Mouse (Mus musculus): ENCODE measurements around the gene Cdh23. TPM values are rescaled to one million over a fixed set of nuclear protein-coding genes. Genes with fewer than 3 reads are reported as not detected.
"Not testable (repeated sequence)": the region's sequence is repeated elsewhere in the genome, so short reads cannot be mapped to it uniquely, and the experiment has no call there.

The Cdh23 gene
- total RNA-seq (2017): 0.84 and 1.6 TPM in 2 replicates

GRCm38 (mm10) chr10:60696390-60696789 is at the start of gene Cdh23:
Cdh23 (minus strand) TSS chr10:60696490.
- no peak for ATAC-seq (replicated peaks in 1 of 2; ENCODE audit: insufficient read depth in 1 of 2, low FRiP score in 2 of 2, low TSS enrichment in 1 of 2, low read depth in 1 of 2, poor library complexity in 2 of 2, severe bottlenecking in 2 of 2)

DNA sequence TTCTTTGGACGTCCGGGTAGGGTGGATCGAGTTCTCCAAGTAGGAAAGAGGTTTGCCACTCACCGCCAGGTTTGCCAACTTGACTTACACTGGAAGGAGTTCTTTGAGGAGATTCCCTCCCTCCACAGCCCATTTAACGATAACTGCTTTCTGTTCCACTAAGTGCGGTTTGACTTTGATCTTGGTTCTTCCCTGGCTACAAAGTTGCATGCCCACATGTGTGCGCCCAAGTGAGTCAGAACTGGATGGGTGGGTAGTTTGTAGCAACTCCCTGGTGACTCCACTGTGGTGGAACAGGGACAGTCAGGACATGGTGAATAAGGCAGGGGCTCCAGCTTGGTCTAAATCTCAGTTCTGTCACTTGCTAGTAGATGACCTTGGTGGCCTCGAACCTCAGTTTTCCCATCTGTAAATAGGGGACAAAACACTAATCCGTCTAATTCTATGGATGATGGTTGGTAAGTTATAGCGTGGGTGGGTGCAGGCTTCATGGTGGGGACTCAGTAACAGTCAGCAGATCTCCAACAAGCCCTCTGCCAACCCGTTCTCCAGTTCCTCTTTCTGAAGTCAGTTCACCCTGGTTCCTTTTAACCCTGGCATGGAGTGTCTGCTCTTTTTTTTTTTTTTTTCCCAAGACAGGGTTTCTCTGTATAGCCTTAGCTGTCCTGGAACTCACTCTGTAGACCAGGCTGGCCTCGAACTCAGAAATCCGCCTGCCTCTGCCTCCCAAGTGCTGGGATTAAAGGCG is 48.4 kb upstream of the Cdh23 start:
- peak; percentile 56 to 75; a peak in 3 of 4 replicates for ATAC-seq (replicated peaks in 1 of 2; ENCODE audit: insufficient read depth in 1 of 2, low FRiP score in 2 of 2, low TSS enrichment in 1 of 2, low read depth in 1 of 2, poor library complexity in 2 of 2, severe bottlenecking in 2 of 2)

GRCm38 (mm10) chr10:60743681-60744080 is 47.4 kb upstream of the Cdh23 start:
- ATAC-seq (replicated peaks in 1 of 2; ENCODE audit: insufficient read depth in 1 of 2, low FRiP score in 2 of 2, low TSS enrichment in 1 of 2, low read depth in 1 of 2, poor library complexity in 2 of 2, severe bottlenecking in 2 of 2): no peak

DNA sequence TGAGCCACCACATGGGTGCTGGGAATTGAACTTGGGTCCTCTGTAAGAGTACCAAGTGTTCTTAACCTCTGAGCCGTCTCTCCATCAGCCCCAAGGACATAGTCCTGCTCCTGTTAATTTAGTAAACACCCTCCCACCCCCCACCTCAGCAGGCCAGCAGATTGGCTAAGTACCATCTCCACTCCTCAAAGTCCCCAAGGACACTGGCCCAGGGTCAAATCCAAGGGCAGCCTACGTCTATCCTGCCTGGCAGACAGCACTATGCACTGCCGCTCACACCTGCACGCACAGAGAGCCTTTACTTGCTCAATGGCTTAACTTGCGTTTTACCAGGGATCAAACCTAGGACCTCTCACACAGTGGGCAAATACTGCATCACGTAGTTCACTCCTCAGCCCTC is 46.7 kb upstream of the Cdh23 start:
- no peak for ATAC-seq (replicated peaks in 1 of 2; ENCODE audit: insufficient read depth in 1 of 2, low FRiP score in 2 of 2, low TSS enrichment in 1 of 2, low read depth in 1 of 2, poor library complexity in 2 of 2, severe bottlenecking in 2 of 2)

DNA sequence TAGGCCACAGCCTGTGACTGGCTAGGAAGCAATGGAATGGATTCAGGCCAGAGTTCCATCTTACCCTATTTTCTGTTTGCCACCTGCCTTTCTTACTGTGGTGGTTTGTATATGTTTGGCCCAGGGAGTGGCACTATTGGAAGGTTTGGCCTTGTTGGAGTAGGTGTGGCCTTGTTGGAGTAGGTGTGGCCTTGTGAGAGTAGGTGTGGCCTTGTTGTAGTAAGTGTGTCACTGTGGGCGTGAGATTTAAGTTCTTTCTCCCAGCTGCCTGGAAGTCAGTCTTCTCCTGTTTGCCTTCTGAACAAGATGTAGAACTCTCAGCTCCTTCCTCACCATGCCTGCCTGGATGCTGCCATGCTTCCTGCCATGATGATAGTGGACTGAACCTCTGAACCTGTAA is 46.0 kb upstream of the Cdh23 start:
- ATAC-seq (replicated peaks in 1 of 2; ENCODE audit: insufficient read depth in 1 of 2, low FRiP score in 2 of 2, low TSS enrichment in 1 of 2, low read depth in 1 of 2, poor library complexity in 2 of 2, severe bottlenecking in 2 of 2): not testable (repeated sequence)

DNA sequence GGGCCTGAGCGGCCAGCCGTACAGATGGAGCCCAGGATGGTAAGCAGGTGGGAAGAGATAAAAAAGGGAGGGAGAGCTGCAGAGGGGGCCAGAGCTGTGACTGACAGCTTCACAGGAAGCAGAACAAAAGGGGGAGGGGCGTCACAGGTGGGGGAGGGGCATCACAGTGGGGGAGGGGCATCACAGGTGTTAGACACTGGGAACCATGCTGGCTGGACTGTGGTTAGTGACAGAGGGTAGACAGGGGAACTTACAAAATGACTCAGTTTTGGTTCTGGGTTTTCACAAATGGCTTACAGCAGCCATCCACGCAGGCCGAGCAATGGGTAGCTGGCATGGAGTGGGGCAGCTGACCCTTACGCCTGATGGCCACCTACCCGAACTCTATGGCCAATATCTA is 45.1 kb upstream of the Cdh23 start:
- ATAC-seq (replicated peaks in 1 of 2; ENCODE audit: insufficient read depth in 1 of 2, low FRiP score in 2 of 2, low TSS enrichment in 1 of 2, low read depth in 1 of 2, poor library complexity in 2 of 2, severe bottlenecking in 2 of 2): no peak

DNA sequence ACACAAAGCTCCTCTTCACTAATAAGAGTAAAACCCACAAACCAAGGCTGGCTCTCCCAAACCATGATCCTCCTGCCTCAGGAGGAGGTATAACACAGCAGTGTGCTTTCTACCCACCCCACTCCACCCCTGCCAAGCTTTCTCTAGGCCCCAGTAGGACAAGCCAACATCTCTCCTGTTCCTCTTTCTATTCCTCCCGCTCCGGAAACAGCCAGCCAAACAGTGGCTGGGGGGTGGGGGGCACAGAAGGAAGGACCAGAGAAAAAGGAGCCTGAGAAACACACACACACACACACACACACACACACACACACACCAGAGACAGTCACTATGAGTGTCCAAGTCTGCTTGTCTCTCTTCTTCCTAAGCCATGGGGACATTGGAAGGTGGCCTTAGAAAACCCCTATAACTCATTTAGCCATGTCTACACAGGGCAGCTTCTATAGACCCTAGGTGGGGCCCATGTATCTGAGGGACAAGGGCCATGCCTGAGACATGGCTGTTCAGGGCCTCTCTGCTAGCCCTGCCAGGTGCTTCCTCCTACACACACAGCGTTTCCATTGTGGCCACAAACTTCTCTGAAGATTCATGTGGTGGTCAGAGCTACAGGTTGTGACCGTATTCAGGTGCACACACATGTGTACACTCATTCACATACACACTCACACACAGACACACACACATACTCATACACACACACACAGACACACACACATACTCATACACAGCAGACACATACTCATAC is 43.5 kb upstream of the Cdh23 start:
- ATAC-seq (replicated peaks in 1 of 2; ENCODE audit: insufficient read depth in 1 of 2, low FRiP score in 2 of 2, low TSS enrichment in 1 of 2, low read depth in 1 of 2, poor library complexity in 2 of 2, severe bottlenecking in 2 of 2): peak; percentile 70 to 76

DNA sequence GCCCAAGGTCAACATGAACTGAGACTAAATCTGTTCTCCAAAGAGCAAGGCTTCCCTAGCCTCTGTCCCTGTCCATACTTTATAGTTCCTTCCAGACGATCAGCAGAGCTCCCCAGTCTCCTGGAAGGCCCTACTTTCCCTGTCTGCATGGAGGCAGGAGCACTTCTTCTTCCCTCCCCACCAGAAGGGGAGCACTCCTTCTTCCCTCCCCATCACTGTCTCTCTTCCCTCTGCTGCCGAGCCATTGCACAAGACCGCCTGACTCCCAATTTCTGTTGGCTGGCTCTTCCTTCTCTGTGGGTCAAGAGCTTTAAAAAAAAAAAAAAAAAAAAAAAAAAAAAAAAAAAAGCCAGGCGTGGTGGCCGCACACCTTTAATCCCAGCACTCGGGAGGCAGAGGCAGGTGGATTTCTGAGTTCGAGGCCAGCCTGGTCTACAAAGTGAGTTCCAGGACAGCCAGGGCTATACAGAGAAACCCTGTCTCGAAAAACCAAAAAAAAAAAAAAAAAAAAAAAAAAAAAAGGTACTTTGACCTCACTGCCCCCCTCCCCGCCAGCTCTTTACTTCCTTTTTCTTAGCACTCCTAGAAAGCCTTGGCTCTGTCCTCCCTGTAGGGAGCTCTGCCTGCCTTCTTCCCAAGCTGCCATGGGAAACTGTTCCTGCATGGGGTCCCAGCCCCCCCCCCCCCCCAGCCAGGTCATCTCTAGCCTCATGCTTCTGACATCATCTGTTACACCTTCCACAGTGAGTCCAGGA is 41.8 kb upstream of the Cdh23 start:
- no peak; a peak in 1 of 4 replicates for ATAC-seq (replicated peaks in 1 of 2; ENCODE audit: insufficient read depth in 1 of 2, low FRiP score in 2 of 2, low TSS enrichment in 1 of 2, low read depth in 1 of 2, poor library complexity in 2 of 2, severe bottlenecking in 2 of 2)

- no peak for ATAC-seq (replicated peaks in 1 of 2; ENCODE audit: insufficient read depth in 1 of 2, low FRiP score in 2 of 2, low TSS enrichment in 1 of 2, low read depth in 1 of 2, poor library complexity in 2 of 2, severe bottlenecking in 2 of 2)
Measured at GRCm38 (mm10) chr10:60737169-60737728, 41.0 kb upstream of the Cdh23 start.

DNA sequence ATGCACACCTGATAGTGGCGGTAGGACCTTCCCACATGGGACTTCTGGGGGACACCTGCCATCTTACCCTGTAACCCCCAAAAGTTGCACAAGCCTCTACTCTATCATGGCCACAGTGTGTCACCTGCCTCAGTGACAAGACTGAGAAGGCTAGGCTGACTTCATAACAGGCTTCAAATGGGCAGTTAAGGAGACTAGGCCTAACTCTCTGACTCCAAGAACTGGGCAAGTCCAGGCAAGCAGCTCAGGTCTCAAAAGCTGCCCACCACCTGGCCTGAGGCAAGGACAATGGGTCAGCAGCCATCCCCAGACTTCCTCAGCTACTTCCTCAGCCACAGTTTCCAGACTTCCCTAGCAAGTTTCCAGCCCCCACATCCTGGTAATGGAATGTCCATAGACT is 39.4 kb upstream of the Cdh23 start:
- no peak for ATAC-seq (replicated peaks in 1 of 2; ENCODE audit: insufficient read depth in 1 of 2, low FRiP score in 2 of 2, low TSS enrichment in 1 of 2, low read depth in 1 of 2, poor library complexity in 2 of 2, severe bottlenecking in 2 of 2)

DNA sequence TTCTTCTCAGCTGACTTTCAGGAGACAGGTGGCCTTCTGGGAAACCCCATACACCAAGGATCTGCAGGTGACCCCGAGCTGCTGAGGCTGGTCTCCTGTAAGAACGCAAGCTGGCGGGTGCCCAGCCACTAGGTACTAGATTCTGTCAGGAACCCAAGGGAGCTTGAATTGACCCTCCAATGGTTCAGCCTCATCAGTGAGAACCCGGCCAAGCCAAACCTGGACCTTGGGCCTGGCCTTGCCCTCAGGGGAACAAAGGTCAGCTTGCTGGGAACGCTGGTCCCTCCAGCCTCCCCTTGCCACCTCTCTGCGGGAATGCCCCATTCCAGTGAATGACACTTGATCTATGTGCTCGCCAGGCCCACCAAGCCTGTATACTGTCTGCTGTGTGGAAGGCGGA is 37.2 kb upstream of the Cdh23 start:
- no peak for ATAC-seq (replicated peaks in 1 of 2; ENCODE audit: insufficient read depth in 1 of 2, low FRiP score in 2 of 2, low TSS enrichment in 1 of 2, low read depth in 1 of 2, poor library complexity in 2 of 2, severe bottlenecking in 2 of 2)

- ATAC-seq (replicated peaks in 1 of 2; ENCODE audit: insufficient read depth in 1 of 2, low FRiP score in 2 of 2, low TSS enrichment in 1 of 2, low read depth in 1 of 2, poor library complexity in 2 of 2, severe bottlenecking in 2 of 2): no peak
Measured at GRCm38 (mm10) chr10:60732397-60732861, 36.1 kb upstream of the Cdh23 start.

GRCm38 (mm10) chr10:60731742-60732141 is 35.5 kb upstream of the Cdh23 start:
- ATAC-seq (replicated peaks in 1 of 2; ENCODE audit: insufficient read depth in 1 of 2, low FRiP score in 2 of 2, low TSS enrichment in 1 of 2, low read depth in 1 of 2, poor library complexity in 2 of 2, severe bottlenecking in 2 of 2): no peak

GRCm38 (mm10) chr10:60727301-60727700 is 31.0 kb upstream of the Cdh23 start:
- no peak for ATAC-seq (replicated peaks in 1 of 2; ENCODE audit: insufficient read depth in 1 of 2, low FRiP score in 2 of 2, low TSS enrichment in 1 of 2, low read depth in 1 of 2, poor library complexity in 2 of 2, severe bottlenecking in 2 of 2)

DNA sequence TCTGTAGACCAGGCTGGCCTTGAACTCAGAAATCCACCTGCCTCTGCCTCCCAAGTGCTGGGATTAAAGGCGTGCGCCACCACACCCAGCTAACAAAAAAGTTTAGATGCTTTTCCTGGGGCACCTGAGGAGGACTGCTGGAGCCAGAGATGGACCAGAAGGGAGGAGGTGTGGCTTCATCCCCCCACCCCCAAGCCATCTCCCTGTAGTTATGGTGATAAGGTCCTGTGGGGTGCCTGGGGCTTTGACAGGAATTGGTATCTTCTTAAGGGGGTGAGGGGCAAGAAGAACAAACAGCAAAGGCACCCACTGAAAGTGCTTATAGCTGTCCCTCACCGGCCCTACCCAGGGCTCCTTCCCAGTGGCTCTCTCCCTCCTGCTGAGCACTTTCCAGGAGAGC is 30.6 kb upstream of the Cdh23 start:
- no peak for ATAC-seq (replicated peaks in 1 of 2; ENCODE audit: insufficient read depth in 1 of 2, low FRiP score in 2 of 2, low TSS enrichment in 1 of 2, low read depth in 1 of 2, poor library complexity in 2 of 2, severe bottlenecking in 2 of 2)

DNA sequence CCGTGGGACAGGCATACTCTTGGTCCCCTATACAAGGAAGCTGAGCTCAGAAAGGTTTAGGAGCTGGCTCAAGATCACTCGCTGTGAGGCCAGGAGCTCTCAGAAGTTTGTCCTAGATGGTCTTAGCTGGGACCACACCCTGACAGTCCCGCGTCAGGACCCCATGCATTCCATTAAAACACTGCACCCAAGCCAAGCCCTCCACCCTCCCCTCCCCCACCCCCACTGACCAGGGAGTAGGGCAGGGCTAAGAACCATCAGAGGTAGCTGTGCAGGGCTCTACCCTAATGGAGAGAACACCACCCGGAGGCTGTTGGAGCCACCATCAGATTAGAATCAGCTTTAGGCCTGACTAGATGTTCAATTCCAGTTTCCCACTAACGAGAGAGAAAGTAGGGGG is 28.2 kb upstream of the Cdh23 start:
- no peak for ATAC-seq (replicated peaks in 1 of 2; ENCODE audit: insufficient read depth in 1 of 2, low FRiP score in 2 of 2, low TSS enrichment in 1 of 2, low read depth in 1 of 2, poor library complexity in 2 of 2, severe bottlenecking in 2 of 2)

DNA sequence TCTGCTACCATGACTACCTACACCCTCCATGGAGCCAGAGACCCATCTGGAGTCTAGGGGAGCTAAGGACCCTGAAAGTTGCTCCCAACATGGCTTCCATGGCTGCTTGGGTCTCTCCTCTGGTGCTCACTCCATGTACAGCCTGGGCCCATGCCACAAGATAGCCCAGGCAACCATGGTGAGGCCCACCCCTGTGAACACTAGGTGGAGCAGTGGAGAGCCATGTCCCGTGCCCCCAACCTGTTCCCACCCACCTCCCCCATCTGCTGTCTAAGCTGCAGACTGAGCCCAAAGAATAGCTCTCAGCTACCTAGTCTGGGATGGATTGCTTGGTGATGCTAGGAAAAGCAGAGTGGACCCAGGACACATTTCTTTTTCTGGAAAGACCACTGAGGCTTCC is 27.1 kb upstream of the Cdh23 start:
- ATAC-seq (replicated peaks in 1 of 2; ENCODE audit: insufficient read depth in 1 of 2, low FRiP score in 2 of 2, low TSS enrichment in 1 of 2, low read depth in 1 of 2, poor library complexity in 2 of 2, severe bottlenecking in 2 of 2): 0 out of 4 replicates have a peak, but pooled peaks have one; percentile 22 to 42

- no peak for ATAC-seq (replicated peaks in 1 of 2; ENCODE audit: insufficient read depth in 1 of 2, low FRiP score in 2 of 2, low TSS enrichment in 1 of 2, low read depth in 1 of 2, poor library complexity in 2 of 2, severe bottlenecking in 2 of 2)
Measured at GRCm38 (mm10) chr10:60721640-60722039, 25.4 kb upstream of the Cdh23 start.

Measured in hematopoietic stem cell, adult 5-6 weeks (primary cell).